Mouse (Mus musculus) adrenal gland, postnatal 14 days (tissue): ENCODE measurements around the gene Cdc73. TPM values are rescaled to one million over a fixed set of nuclear protein-coding genes. Genes with fewer than 3 reads are reported as not detected.
"Not testable (repeated sequence)": the region's sequence is repeated elsewhere in the genome, so short reads cannot be mapped to it uniquely, and the experiment has no call there.

Source experiments
- DNase-seq: peaks from one replicate; pipeline ENCODE4 v3.0.0; 2021; ENCODE audit warnings: mixed read lengths
- total RNA-seq: library from RNA; stranded (reverse); gene quantifications from 2 replicates; pipeline ENCODE4 v1.2.3, GENCODE M21; 2021

Gene Cdc73
- total RNA-seq, 1 experiment from 2014 or later, result 90.8 TPM

DNA sequence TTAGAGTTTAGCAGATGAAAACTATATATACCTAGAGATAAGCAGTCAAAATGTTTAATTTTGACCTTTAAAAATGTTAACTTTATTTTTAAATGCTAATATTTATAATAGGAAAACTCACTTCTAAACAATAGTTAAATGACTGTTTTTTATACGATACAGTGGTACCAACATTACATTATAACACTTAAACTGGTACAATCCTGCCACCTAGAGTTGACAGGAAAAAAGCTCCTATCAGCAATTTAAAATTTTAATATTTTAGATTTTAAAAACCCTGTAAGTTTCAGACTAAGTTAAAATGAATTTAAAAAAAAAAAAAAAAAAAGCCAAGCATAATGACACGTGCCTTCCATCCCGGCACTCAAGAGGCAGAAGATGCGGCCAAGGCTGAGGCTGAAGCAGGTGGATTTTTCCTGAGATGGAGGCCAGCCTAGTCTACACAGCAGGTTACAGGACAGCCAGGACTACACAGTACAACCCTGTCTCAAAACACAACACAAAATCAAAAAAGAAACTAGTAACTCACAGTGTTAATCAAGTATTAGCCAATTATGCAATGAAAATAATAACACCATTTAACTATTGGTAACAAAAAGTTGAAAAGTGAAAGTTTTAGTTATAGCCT, 26.8 kb downstream of the Cdc73 start:
- DNase-seq, result no peak

DNA sequence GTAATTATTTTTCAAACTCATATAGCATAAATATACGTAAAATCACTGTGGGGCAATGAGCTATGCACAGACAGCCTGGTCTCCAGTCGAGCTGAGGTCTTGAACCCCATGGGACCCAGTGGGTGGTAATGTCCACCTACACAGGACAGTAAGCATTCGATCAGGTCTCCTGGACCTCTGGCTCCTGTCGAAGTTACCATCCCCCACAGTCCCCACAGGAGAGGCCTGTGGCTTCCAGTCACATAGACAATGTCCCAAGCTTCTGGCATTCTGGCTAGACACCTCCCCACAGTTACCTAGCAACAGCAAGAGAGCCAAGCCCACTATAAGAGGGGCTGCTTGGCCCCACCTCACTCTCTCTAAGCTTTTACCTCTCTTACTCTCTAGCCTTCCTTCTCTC, 37.9 kb downstream of the Cdc73 start:
- not testable (repeated sequence) for DNase-seq

DNA sequence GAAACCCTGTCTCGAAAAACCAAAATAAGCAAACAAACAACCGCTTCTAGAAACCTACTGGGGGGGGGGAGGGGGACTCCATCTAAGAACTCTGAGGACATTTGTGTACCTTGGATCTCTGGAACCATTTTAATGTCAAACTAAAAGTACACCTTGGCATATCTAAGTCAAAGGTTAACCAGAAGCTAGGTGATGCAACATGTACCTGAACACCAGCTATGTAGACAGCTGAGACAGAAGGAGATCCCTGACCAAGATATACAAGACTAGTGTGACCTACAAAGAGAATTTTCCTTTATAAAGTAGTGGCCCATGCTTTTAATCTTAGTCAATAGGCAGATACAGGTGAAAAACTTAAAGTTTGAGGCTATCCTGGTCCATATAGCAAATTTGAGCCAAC, 39.5 kb downstream of the Cdc73 start:
- no peak for DNase-seq

DNA sequence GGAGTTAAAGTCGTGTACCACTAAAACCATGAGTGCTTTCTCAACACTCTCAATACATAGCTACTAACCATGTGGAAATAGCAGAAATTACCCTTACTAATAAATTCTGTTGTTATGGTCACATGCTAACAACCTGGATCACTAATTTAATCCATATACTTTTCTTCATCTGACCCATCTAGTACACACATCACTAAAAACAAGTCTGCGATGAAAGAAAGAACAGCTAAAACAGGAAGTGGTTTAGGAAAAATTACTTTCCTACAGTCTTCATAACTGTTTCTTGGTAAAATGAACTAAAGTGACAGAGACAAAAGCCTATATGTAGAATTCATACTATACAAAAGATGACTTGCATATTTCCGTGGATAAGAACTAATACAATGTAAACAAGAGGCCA, 49.0 kb downstream of the Cdc73 start:
- no peak for DNase-seq

DNA sequence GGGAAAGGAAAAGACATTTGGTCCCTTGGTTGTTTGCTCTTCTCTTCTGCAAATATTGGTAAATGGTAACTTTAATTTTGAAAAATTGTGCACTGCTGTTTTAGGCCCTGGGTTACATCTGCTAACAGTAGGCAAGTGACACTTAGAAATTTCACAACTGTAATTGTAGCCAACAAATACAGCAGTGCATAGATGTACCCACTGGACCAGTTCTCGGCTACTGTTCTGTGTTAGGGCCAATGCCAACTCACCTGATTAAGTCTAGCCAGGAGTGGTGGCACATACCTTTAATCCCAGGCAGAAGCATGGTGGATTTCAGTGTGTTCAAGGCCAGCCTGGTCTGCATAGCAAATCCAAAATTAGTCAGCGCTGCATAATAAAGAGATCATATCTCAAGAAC, 52.4 kb downstream of the Cdc73 start:
- DNase-seq, result no peak

DNA sequence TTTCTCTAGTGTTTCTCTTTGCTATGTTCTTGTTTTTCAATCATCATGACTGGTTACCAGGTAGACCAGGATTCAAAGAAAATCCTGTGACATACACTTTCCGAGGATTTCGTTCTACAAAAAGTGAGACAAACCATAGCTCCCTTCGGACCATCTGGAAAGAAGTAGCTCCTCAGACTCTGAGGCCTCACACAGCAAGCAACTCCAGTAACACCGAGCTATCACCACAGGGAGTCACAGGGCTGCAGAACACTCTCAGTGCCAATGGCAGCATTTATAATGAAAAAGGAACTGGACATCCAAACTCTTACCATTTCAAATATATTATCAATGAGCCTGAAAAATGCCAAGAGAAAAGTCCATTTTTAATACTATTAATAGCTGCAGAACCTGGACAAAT, 56.5 kb downstream of the Cdc73 start:
- DNase-seq, result no peak

DNA sequence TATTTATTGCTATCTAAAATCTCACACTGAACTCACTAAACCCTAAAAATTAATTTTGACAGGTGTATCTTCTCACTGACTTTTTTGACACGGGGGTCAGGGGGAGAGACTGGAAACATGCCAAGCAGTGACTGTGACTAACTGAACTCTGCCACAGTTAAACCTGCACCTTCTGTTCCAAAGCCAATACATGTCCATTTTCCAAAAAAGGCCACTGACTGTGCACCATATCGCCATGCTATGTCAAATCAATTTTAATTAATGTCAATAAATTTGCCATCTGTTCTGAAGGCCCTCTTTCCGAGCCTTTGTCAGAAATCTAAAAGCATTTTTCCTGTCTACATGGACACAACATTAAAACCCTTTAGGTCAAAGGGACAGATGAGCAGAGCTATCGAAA, 57.3 kb downstream of the Cdc73 start:
- DNase-seq, result no peak

DNA sequence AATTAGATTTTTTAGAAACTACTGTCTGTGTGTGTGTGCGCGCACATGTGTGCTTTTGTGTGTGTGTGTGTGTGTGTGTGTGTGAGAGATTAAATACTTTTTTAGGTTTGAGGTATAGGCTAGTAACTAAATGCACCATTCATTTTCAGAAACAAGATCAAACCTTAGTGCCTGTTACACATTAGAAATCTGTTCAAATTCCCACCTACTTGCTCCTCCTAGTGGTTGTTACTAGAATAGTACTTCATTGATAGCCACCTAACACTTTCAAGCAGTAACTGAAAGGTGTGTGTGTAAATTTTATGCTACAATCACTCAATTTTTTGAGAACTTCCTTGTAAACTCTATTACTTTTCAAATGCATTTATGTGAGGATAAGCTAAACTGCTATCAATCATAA, 58.5 kb downstream of the Cdc73 start:
- DNase-seq, result no peak

DNA sequence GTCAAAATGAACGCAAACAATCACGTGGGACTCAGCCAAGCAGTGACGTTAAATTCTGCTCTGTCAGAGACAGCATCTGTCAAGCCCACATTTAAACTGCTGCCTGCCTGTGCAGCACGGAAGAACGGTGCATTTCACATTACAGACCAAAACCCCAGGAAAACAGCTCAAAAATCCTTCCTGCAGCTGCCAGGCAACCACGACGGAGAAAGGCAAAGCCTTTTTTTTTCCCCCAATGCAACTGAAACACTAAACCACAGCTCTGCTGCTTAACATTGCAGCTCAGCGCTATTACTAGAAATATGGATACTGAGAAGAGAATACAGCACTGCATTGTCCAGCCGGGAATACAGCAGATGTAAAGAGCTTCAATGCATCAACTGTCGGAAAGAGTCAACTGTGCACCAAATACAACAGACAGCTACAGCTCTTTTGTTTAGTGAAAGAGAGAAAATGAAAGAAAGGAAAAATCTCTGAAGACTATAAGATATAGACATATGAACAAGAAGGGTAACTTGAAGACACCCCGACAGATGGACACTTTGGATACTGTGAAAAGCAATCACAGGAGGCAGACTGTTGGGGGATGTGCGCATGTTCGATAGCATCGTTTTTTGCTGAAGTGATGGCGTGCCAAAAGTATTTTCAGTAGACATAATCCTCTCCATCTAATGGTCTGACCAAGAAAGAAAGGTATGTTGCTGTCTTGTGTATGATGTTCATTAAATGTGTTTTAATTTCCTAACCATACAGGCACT, 61.9 kb downstream of the Cdc73 start, which contains the start of gene B3galt2:
TSS of gene B3galt2 (plus strand) at position 15 of the 758 bp plus-strand sequence.
- DNase-seq, result peak; percentile 43

DNA sequence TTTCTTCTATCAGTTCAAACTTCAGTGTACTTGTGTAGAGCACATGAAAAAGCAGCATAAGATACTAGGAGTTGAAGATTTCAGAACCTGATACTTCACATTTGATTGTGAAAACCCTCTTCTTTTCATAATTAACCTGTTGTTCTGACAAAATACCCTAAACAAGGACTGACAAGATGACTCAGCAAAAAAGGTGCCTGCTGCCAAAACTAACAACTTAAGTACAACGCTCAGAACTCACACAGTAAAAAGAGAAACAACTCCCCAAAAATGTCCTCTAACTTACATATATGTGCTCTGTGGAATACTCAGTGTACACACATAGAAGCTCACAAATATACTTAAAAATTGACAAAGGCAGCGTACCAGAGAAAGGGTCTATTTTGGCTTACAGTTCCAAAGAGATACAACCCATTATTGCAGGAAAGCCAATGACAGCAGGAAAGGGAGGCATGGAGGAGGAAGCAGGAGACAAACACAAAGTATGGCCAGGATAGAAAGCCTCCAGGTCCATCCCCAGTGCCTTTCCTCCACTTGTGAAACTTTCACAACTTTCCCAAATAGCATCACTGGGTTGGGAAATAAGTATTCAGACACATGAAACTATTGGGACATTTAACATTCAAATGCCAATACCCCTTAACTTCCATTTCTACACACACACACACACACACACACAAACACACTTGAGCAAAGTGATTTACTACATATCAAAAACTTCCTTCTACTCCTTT, 69.7 kb downstream of the Cdc73 start:
- no peak for DNase-seq

DNA sequence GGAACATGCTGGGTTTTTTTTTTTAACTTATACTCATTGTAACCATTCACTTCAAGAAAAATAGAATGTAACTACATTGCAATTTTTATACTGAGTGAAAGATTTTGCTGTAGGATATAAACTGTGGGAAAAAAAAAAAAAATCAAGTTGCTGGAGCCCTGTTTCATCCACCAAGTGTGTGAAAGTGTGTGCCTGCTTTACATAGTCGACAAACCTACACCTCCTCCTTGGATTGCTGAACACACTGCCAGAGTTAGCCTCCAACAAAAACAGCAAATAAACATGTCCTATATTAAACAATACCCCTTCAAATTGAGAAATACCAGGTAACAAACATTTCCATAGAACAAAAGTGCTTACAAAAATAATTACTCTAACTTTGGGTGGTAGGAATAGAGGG, 70.3 kb downstream of the Cdc73 start:
- no peak for DNase-seq

DNA sequence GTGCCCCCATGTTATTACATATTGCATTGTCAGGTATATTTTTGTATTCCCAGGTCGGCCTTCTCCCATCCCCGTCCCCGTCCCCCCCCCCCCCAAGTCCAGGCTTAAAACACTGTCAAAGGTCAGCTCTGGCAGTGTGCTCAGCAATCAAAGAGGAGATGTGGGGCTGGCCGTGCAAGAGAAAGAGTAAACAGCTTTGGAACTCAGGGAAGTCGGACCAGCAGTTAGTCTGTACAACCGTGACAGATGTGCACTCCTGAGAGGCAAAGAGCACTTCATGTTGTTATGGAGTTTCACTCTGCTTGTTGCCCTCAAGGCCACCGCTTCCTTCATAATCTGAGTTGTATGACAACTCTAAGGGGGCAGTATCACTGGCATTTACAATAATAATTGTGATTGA, 71.4 kb downstream of the Cdc73 start:
- no peak for DNase-seq

DNA sequence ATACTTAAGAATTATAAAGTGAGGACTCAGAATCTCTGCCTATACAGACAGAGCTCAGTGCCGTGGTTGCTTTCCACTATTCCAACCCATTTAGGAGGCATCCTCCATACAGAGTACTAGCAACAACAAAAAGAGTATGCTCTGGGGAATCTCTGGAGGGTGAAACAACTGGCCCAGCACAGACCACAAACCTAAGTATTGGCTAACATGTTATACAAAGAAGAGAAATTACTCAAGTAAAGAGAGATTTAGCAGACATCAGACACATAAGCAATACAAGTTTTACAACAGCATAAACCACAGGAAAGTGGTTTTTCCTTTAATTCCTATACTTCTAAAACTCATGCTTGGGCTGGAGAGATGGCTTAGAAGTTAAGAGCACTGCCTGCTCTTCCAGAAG, 80.1 kb downstream of the Cdc73 start:
- no peak for DNase-seq

DNA sequence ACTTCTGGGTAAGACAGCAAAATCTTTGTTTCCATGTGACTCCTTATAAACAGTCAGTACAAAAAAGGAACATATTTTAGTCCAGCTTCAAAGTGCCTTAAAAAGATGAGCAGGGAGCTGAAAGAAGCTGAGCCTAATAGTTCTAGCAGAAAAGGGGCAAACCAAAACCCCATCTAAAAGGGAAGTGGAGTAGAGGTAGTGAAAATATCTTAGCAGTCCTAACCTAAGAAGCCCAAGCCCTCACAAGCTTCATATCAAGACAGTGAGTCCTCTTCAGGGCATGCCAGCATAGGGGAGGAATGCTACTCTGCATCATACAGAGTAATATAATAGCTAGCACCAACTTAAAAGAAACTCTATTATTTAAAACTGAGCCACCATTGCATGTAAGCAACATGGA, 80.8 kb downstream of the Cdc73 start:
- DNase-seq, result no peak

DNA sequence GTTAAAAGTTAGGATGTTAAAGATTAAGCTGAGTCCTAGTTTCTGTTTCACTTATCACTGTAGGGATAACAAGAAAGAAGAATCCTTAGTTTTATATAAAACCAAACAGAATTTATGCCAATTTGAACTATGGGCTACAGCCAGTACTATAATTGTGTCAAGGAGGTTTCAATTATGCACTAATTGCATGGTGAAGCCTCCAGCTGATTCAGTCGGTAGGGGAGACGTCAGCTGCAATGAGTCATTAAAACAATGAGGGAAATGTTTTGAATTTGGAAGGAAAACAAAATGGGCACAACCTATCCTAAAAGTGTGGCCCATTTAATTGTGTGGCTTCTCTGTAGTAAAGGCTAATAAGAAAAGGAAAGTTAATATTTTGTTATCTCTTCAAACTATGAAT, 82.9 kb downstream of the Cdc73 start:
- DNase-seq, result no peak

DNA sequence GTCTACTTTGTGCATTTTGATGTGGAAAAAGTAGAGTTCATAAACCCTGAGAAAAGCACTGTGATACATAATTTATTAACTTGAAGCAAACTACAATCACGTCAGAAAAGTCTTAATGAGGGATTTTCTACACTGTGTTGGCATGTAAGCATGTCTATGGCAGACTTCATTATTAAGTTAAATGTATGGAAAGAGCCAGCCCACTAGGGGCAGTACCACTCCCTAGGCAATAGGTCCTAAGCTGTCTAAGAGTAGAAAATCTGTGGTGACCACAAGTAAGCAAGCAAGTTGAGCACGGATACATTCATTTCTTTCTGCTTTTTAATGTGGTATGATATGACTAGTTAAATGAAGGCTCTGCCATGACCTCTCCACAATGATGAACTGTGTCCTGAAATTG, 89.8 kb downstream of the Cdc73 start:
- no peak for DNase-seq

DNA sequence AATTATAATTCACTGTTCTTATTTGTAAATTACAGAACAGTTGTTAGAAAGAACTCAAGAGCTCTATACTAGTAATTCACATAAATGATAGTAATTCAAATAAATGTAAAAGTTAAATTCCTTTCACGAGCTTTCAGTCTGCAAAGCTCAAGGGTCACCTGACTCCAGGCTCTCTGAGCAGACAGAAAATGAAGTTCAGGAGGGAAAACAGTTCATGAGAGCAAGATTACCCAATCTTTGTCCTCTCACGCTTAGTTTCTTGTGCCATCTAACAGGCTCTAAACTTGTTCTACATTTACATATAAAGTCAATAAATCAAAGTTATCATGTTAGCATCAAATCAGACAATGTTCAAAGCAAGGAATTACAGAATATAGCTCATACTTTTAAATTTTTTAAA, 93.8 kb downstream of the Cdc73 start:
- DNase-seq, result no peak

DNA sequence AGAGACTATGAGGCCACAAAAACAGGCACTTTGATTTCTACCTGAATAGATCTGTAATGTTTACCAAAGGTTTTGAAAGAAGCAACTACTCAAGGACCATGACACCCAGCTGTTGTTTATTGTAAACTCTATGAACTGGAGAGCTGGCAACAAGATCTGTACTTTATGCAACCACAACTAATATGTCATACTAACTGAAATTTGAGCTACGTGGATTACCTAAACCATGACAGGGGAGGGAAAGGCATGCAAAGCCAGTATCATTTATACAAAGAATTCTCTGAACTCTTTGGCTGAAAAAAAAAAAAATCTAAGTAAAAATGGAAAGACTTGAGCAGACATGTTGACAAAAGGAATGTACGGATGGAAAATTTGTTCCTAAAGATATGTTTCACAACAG, 105.8 kb downstream of the Cdc73 start:
- DNase-seq, result no peak

DNA sequence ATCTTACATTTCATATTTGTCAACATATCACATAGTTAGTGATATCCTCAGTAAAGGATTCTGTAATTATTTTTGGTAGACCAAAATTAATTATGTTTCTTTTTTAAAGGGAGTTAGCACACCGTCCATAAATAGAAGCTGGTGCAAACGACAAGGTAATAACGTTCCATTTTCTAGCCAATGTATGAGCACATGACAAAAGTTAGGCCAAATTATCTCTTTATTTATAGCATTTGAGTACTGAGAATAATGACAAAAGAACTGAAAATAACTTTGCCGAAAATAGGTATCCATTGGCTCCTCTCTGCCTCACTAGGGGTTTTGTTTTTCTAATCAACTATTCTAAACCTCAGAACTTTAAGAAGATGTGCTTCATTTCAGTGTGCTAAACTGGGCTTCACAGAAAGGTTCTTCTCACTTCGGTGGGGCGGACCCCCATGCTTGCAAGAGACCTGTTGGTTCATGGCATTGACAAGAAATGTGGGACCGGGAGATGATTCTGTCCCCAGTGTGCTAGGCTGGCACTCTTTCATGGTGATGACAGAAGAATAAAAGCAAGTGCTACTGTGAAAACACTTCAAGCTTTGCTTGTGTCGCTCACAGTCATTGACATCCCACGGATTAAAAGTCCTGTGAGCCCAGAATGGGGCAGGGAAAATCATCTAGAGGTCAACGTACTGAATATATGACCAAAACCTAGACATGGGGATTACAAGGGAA, 125.7 kb downstream of the Cdc73 start:
- no peak for DNase-seq

DNA sequence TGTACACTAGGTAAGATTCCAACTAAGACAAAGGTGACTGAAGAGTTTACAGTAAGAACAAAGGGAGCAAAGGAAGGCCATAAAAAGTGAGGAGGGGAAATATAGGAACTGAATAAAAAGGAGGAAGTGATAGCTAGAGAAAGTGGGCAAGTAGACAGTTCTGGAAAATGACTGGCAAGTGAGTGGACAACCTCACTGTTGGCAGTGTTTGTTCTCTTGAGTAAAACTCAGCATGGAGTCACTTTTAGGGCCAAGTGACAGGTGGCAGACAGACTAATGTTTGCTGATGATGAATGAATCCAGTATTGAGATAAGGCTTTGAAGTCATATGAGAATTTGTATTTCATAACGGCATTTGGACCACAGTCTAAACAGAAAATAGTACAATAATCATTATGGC, 144.5 kb downstream of the Cdc73 start:
- DNase-seq, result no peak

DNA sequence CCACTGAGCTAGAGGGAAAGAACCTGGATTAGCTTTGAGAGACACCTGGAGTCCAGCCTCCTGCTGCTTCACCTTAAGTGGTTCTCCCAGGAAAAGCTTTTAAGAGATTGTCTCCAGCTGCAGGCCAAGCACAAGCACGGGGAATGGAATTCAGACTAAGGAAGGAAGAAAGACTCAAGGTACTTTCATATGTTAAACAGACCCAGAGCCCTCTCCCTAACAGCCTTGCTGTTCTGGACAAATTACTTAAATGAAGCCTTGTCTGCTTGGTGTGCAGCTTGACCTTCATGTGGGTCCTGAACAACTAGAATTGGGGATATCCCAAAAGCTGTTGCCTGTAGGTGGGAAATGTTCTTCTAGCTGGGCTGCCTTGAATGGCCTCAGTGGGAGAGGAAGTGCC, 147.2 kb downstream of the Cdc73 start:
- DNase-seq, result no peak

DNA sequence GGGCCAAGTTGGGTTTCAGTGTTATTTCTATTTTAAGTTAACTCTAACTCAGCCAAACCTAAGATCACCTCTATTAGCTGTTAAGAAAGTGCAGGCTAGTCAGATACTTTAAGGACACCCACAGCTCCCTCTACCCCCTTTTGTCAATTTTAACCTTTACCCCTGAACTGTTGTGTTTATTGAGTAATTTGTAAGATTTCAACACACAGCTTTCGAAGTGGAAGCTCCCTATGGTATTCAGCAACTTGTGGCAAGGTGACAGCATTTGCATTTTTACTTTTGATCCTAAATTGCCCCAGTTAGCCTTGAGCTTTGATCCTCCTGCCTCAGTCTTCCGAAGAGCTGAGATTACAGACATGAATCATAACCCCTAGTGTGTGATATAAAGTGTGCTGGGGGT, 148.1 kb downstream of the Cdc73 start:
- peak; percentile 8 for DNase-seq
